Mouse (Mus musculus): Measurements from ENCODE around the gene Sapcd1.

- TF ChIP-seq CTCF (IDR thresholded peaks at IDR 0.05; ENCODE audit: extremely low read depth, insufficient read depth, low read length) (no peak), POLR2A (IDR thresholded peaks at IDR 0.05; ENCODE audit: extremely low read depth, insufficient read depth, low read length) (no peak)
These were observed 4.6 kb upstream of the Sapcd1 start for GRCm38 (mm10) chr17:35032323-35032870.

All from cortical plate, adult 2 months (tissue).